Mouse (Mus musculus) thymus, adult 2 months (tissue): ENCODE results near the gene Nup210l.

Source experiments
- CTCF ChIP-seq: fragments of 200-500 bp; IDR thresholded peaks from 2 replicates; pipeline ENCODE4 v1.5.1; 2012; ENCODE audit warnings: mild to moderate bottlenecking, control low read depth, low read length, moderate library complexity, borderline replicate concordance; ENCODE audit not compliant: control insufficient read depth, poor library complexity, insufficient read depth; ENCODE audit errors: extremely low read depth
- POLR2A ChIP-seq: fragments of 200-500 bp; IDR thresholded peaks from 2 replicates; pipeline ENCODE4 v1.6.1; 2012; ENCODE audit warnings: mild to moderate bottlenecking, low read length, control low read depth, moderate library complexity; ENCODE audit not compliant: control insufficient read depth, poor library complexity, insufficient read depth; ENCODE audit errors: extremely low read depth

GRCm38 (mm10) chr3:90134993-90135392 is 31.1 kb downstream of the Nup210l start:
- TF ChIP-seq POLR2A (no peak), CTCF (no peak)
